Mouse (Mus musculus) heart, postnatal 0 days (tissue): ENCODE measurements around the gene Txndc17. TPM values are rescaled to one million over a fixed set of nuclear protein-coding genes. Genes with fewer than 3 reads are reported as not detected.

Experiments
- ATAC-seq: fragments of 200-750 bp; cut with Nextera tagmentation; 2 replicates; pipeline ENCODE4 v1.8.0; 2017; ENCODE audit warnings: low read depth, moderate number of reproducible peaks, moderate library complexity; ENCODE audit not compliant: insufficient read depth
- DNase-seq: peaks from one replicate; pipeline ENCODE4 v3.0.0-alpha.2; 2016; ENCODE audit warnings: low spot score
- H3K27ac ChIP-seq: fragments of 300-500 bp; sonication (generic); 2 replicates; pipeline ENCODE4 v1.5.1; 2014; ENCODE audit warnings: low read depth, mild to moderate bottlenecking
- H3K27me3 ChIP-seq: fragments of 300-500 bp; sonication (generic); 2 replicates; pipeline ENCODE4 v1.6.1; 2014; ENCODE audit warnings: low read length, mixed read lengths; ENCODE audit not compliant: control insufficient read depth, insufficient read depth
- H3K36me3 ChIP-seq: fragments of 300-500 bp; sonication (generic); replicated peaks from 2 replicates; pipeline ENCODE4 v1.6.1; 2014; ENCODE audit warnings: low read length, mixed read lengths; ENCODE audit not compliant: control insufficient read depth, insufficient read depth
- H3K4me1 ChIP-seq: fragments of 300-500 bp; sonication (generic); 2 replicates; pipeline ENCODE4 v1.6.1; 2014; ENCODE audit warnings: antibody characterized with exemption; ENCODE audit not compliant: control insufficient read depth, insufficient read depth
- H3K4me2 ChIP-seq: fragments of 300-500 bp; sonication (generic); 2 replicates; pipeline ENCODE4 v1.6.1; 2014; ENCODE audit warnings: low read depth, mild to moderate bottlenecking, low read length, moderate library complexity
- H3K4me3 ChIP-seq: fragments of 300-500 bp; sonication (generic); 2 replicates; pipeline ENCODE4 v1.5.1; 2014; ENCODE audit warnings: low read depth, low read length
- H3K9ac ChIP-seq: fragments of 300-500 bp; sonication (generic); replicated peaks from 2 replicates; pipeline ENCODE4 v1.6.1; 2014; ENCODE audit warnings: low read depth, low read length, mixed read lengths
- H3K9me3 ChIP-seq: fragments of 300-500 bp; sonication (generic); replicated peaks from 2 replicates; pipeline ENCODE4 v1.6.1; 2016; ENCODE audit warnings: low read length; ENCODE audit not compliant: control insufficient read depth
- CTCF ChIP-seq: IDR thresholded peaks from 2 replicates; pipeline ENCODE4 v1.5.1; 2016; ENCODE audit warnings: antibody characterized with exemption, control low read depth, low read depth
- EP300 ChIP-seq: IDR thresholded peaks from 2 replicates; pipeline ENCODE4 v1.6.1; 2016; ENCODE audit warnings: antibody characterized with exemption, low read depth
- WGBS: fragments of 180-500 bp; shearing (Covaris S2); extraction: QIAGEN DNeasy Blood & Tissue Kit; methylation state at CpG from one replicate; pipeline ENCODE4 v1.1.7; 2014; 5-methylcytosine and 5-hydroxymethylcytosine counted together
- polyA plus RNA-seq: library from polyadenylated mRNA; unstranded; fragments of >200 nt; fragmentation: Nextera tagmentation; extraction: Ambion mirVana; gene quantifications from 2 replicates; pipeline ENCODE4 v1.2.1, GENCODE M21; 2015
- total RNA-seq: library from RNA; depleted of rRNA; stranded (reverse); fragments of >200 nt; gene quantifications from 2 replicates; pipeline ENCODE4 v1.2.3, GENCODE M21; 2014; ENCODE audit warnings: low replicate concordance

Gene Txndc17
- total and polyA plus RNA-seq, 2 experiments from 2014 or later = 62.9 to 151 TPM

GRCm38 (mm10) chr11:72175966-72176365, 31.4 kb upstream of the Txndc17 start:
- Histone ChIP-seq H3K4me1 (no peaks in the 10 kb centered on the region), H3K9me3 (no peaks in the 10 kb centered on the region), H3K27ac (no peak overlapping the region), H3K9ac (no peak overlapping the region), H3K27me3 (no peaks in the 10 kb centered on the region), H3K36me3 (peaks cover 60% of the 10 kb centered on the region), H3K4me3 (no peak overlapping the region), H3K4me2 (no peak overlapping the region)
- WGBS = 89% methylated on average over 5 of the region's 5 CpGs
- ATAC-seq = no peak
- TF ChIP-seq CTCF (no peak), EP300 (no peak)
- no peak for DNase-seq

- 83% methylated on average over 3 of the region's 3 CpGs for WGBS
- Histone ChIP-seq H3K9ac (no peak overlapping the region), H3K4me2 (no peak overlapping the region), H3K4me3 (no peak overlapping the region), H3K4me1 (no peaks in the 10 kb centered on the region), H3K27ac (no peak overlapping the region), H3K36me3 (peaks cover 63% of the 10 kb centered on the region), H3K9me3 (no peaks in the 10 kb centered on the region), H3K27me3 (no peaks in the 10 kb centered on the region)
- TF ChIP-seq EP300 (no peak), CTCF (no peak)
- ATAC-seq (no peak), DNase-seq (no peak)
These were observed 30.8 kb upstream of the Txndc17 start for GRCm38 (mm10) chr11:72176553-72176952.

- ATAC-seq (no peak), DNase-seq (no peak)
- Histone ChIP-seq H3K9me3 (no peaks in the 10 kb centered on the region), H3K27me3 (no peaks in the 10 kb centered on the region), H3K36me3 (peaks cover 49% of the 10 kb centered on the region), H3K4me2 (no peak overlapping the region), H3K27ac (no peak overlapping the region), H3K4me1 (no peaks in the 10 kb centered on the region), H3K4me3 (no peak overlapping the region), H3K9ac (no peak overlapping the region)
- TF ChIP-seq CTCF = no peak
- no peak for TF ChIP-seq EP300
- WGBS = 89% methylated on average over 5 of the region's 5 CpGs
These were observed 26.8 kb upstream of the Txndc17 start for GRCm38 (mm10) chr11:72180556-72180955.

GRCm38 (mm10) chr11:72181136-72181535, 26.2 kb upstream of the Txndc17 start:
- TF ChIP-seq CTCF = no peak
- TF ChIP-seq EP300 = no peak
- WGBS = 93% methylated on average over 4 of the region's 4 CpGs

GRCm38 (mm10) chr11:72184252-72184651, 23.1 kb upstream of the Txndc17 start:
- 64% methylated on average over 4 of the region's 4 CpGs for WGBS
- H3K4me1 ChIP-seq = no peaks in the 10 kb centered on the region
- H3K27ac ChIP-seq = no peak overlapping the region
- no peak for ATAC-seq
- TF ChIP-seq CTCF (no peak), EP300 (no peak)
- no peaks in the 10 kb centered on the region for H3K27me3 ChIP-seq
- no peak for DNase-seq
- no peaks in the 10 kb centered on the region for H3K9me3 ChIP-seq
- peaks cover 34% of the 10 kb centered on the region for H3K36me3 ChIP-seq
- no peak overlapping the region for H3K4me2 ChIP-seq
- no peak overlapping the region for H3K9ac ChIP-seq
- H3K4me3 ChIP-seq = no peak overlapping the region

More at GRCm38 (mm10) chr11:72181136-72181535, 26.2 kb upstream of the Txndc17 start:
- H3K27me3 ChIP-seq = no peaks in the 10 kb centered on the region
- H3K4me1 ChIP-seq = no peaks in the 10 kb centered on the region
- ATAC-seq = no peak
- no peak overlapping the region for H3K9ac ChIP-seq
- no peak overlapping the region for H3K4me2 ChIP-seq
- H3K36me3 ChIP-seq = peaks cover 44% of the 10 kb centered on the region
- DNase-seq = no peak
- H3K27ac ChIP-seq = no peak overlapping the region
- H3K9me3 ChIP-seq = no peaks in the 10 kb centered on the region
- H3K4me3 ChIP-seq = no peak overlapping the region

- TF ChIP-seq CTCF = no peak
- no peak for TF ChIP-seq EP300
- H3K4me1 ChIP-seq = no peaks in the 10 kb centered on the region
- peaks cover 38% of the 10 kb centered on the region for H3K36me3 ChIP-seq
- H3K9me3 ChIP-seq = no peaks in the 10 kb centered on the region
- DNase-seq (no peak), ATAC-seq (no peak)
- H3K4me3 ChIP-seq = no peak overlapping the region
- H3K4me2 ChIP-seq = no peak overlapping the region
- no peaks in the 10 kb centered on the region for H3K27me3 ChIP-seq
- no peak overlapping the region for H3K27ac ChIP-seq
- 86% methylated on average over 1 of the region's 1 CpGs for WGBS
- H3K9ac ChIP-seq = no peak overlapping the region
These were observed 16.5 kb upstream of the Txndc17 start for GRCm38 (mm10) chr11:72190857-72191256.
